Mouse (Mus musculus) c-Kit-positive CD71-positive TER-119-positive erythroid progenitor cells, embryonic 14.5 days (primary cell): ENCODE measurements at regions not wholly inside any gene's neighbourhood (a gene's known extent, or its start where the extent isn't known, plus 50 kb on each side); places are given as distances from the start of the nearest gene placed in this dataset.

Experiments used
- DNase-seq: peaks from one replicate; pipeline ENCODE4 v3.0.0-alpha.2; 2013; ENCODE audit warnings: low spot score

DNA sequence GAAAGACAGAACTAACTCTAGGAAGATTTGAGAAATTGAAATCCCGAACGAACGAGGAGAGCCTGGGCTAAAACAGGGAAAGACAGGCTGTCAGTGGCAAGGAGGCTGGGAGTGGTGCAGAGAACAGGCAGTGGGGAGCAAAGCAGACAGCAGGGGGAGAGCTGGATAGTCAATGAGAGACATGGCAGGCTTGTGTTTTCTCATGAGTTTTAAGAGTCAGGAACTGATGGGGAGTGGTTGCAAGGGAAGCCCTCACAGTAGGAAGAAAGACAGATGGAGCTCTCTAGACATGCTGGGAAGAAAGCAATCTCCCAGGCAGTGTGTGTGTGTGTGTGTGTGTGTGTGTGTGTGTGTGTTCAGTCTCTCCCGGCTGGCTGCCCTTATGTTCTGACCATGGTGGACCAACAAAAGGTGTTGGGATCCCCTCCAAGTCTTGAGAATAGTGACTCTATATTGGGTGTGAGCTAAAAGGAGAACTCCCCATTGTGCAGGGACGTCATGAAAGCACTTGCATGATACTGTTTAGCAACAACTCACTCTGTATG, 577.9 kb downstream of the Plcl1 start:
- no peak for DNase-seq

GRCm38 (mm10) chr1:55997074-55997473, 591.4 kb downstream of the Plcl1 start:
- no peak for DNase-seq
